Mouse (Mus musculus): ENCODE data around the gene Tpsg1.

Gene Tpsg1

GRCm38 (mm10) chr17:25368973-25369372 is at the start of gene Tpsg1:
Gene Tpsg1 (plus strand): TSS chr17:25369273.
- DNase-seq, result no peak

DNA sequence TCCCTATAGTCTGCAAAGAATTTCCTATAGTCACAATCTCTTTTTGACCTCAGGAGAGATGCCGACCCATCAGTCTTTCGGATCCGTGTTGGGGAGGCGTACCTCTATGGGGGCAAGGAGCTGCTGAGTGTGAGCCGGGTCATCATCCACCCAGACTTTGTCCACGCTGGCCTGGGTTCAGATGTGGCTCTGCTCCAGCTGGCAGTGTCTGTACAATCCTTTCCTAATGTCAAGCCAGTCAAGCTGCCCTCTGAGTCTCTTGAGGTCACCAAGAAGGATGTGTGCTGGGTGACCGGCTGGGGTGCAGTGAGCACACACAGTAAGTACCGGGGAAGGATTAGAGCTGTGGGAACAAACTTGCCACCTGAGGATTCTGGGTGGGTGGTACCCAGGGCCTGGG is 48.3 kb upstream of the Tpsg1 start:
- DNase-seq, result no peak

DNA sequence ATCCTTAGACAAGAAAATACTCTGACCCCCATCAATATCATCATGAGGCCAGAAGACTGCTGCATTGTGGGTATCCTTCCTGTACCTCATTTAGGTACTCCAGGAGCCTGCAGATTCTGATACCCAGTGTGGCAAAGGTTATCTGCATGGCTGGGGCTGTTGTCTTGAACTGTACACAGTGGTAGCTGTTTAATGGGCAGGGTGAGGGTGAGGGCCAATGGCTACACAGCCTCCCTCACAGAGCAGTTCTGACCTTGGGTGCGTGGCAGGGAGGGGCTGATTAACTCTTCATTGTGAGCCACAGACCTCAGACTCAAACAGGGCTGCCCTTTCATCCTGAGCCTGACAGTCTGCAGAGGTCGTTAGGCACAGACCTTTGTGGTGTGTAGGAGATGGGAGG is 46.1 kb upstream of the Tpsg1 start:
- no peak for DNase-seq

DNA sequence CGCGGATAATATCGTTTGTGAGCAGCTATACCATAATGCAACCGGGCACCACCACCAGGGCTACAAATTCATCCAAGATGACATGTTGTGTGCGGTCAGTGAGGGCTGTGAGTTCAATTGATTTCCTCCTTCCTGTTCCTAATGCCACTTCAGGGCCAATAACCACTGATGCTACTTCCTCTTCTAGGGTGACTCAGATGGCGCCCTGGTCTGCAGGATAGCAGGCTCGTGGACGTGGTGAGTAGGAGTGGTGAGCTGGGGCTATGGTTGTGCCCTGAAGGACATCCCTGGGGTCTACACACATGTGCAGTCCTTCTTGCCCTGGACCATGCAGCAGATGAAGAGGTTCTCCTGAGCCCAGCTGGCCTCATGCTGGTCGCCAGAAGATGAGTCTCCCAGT is 36.8 kb upstream of the Tpsg1 start:
- no peak for DNase-seq

GRCm38 (mm10) chr17:25333943-25334342 is 35.1 kb upstream of the Tpsg1 start:
- DNase-seq, result peak; percentile 14

GRCm38 (mm10) chr17:25338218-25338617 is 30.9 kb upstream of the Tpsg1 start:
- no peak for DNase-seq

- no peak for DNase-seq
Observed at GRCm38 (mm10) chr17:25340003-25340402, 29.1 kb upstream of the Tpsg1 start.

DNA sequence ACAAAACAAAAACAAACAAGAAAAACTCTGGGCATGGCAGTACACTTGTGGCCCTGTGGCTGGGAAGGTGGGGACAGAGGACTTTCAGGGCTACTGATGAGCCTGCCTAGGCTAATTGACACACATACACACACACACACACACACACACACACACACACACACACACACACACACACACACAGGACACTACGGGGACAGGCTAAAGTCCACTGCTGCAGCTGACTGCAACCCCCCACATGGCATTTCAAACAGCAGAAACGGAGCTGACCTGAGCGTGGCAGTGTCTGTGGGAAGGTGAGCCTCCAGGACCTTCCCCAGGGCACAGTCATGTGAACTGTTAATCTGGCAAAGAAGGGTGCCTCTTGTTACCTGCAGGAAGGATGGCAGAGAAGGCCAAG is 27.6 kb upstream of the Tpsg1 start:
- no peak for DNase-seq

- DNase-seq, result no peak
Observed at GRCm38 (mm10) chr17:25345462-25345861, 23.6 kb upstream of the Tpsg1 start, which contains the start of gene Tpsab1. Gene Tpsab1 (minus strand): TSS chr17:25345562.

DNA sequence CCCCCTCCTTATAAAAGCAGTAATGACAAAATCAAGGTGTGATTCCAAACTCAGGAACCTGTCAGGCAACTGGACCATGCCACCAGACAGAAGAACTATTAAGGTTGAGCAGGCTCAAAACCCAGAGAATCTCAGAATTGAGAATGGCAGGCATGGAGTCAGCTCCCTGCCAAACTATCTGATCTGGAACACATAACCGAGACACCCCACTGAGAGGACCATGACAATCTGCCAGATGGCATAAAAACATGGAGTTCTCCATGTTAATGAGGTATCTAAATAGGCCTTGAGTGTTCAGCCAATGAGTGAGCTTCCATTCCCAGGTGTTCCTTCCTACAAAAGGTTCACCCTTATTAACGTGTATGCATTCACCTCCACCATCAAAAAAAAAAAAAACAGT is 7.8 kb upstream of the Tpsg1 start:
- DNase-seq, result no peak

- DNase-seq, result peak; percentile 13
Observed at GRCm38 (mm10) chr17:25363726-25364125, 5.3 kb upstream of the Tpsg1 start.

GRCm38 (mm10) chr17:25366005-25366404 is 3.1 kb upstream of the Tpsg1 start, which contains the start of gene Tpsb2:
Gene Tpsb2 (plus strand): TSS chr17:25366305.
- no peak for DNase-seq

GRCm38 (mm10) chr17:25372491-25372890 is 3.4 kb downstream of the Tpsg1 start:
- DNase-seq, result no peak

DNA sequence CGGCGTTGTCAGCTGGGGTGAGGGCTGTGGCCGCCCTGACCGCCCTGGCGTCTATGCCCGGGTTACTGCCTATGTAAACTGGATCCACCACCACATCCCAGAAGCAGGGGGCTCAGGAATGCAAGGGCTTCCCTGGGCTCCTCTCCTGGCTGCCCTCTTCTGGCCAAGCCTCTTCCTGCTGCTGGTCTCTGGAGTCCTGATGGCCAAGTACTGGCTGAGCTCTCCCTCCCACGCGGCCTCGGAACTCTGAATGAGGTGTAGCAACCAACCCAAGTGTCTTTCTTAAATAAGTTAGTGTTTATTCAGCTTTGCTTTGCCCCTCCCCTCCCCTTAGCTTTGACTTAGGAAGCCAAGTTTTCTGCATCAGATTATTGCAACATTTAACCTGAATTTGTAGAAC is 4.9 kb downstream of the Tpsg1 start:
- DNase-seq, result no peak

DNA sequence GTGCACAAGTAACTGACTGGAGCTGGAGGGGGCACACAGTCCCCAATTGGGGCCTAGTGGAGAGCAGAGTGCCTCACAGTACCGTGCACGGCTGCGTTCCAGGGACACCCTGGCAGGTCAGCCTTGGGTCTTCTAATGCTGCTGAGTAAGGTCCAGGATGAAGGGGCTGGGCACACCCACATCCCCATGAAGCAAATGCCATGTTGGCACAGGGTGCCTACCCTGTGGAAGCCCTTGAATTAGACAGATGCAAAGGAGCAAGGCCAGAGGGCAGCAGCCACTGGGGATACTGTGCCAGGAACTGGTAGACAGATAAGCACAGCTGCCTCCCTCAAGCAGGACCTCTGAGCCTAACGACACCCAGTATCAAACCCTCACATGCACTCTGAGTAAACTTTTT is 25.5 kb downstream of the Tpsg1 start:
- DNase-seq, result no peak

DNA sequence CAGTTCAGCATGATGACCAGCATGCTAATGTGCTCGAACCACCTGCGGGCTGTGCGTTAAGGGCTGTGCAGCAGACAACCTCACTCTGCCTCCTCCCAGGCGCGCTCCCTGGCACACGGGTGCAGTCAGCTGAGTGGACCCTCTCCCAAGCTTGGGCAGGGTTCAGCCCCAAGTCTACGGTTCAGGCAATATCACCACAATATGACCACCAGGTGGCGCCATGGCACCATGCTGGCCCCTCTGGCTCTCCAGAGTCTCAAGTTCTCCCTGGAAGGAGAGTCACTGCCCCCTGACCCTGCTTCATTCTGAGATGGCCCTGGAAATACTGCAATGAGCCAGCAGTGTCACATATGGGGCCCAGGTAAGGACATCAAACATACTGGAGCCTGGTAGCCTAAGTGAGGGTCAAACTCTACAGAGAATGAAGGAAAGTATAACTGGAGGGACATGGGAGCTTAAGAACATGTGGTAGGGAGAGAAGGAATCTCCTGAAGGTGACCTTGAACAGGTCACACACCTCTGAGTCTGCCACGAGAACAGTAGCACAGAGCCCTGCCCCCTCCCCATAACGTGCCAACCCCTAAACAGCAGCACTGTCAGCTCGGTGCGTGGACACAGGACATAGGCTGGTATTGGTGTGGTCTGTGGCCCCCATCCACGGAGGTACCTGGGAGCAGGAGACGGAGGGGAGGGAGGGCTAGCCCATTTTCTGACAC is 28.9 kb downstream of the Tpsg1 start:
- peak; percentile 42 for DNase-seq

DNA sequence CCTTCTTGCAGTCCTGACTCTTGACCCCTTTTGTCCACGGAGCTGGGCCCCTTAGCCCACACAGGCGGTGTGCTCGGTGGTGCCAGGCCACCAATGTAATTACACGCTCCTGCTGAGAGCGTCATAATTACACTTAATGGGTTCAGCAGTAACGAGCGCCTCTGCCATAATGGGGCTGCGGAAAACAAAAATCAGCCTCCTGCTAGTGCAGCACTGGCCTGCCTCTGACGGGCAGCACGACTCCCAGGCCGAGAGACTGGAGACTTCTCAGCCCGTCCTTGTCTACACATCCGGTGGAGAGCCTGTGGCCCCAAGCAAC is 29.4 kb downstream of the Tpsg1 start:
- DNase-seq, result no peak

- DNase-seq, result no peak
Observed at GRCm38 (mm10) chr17:25400443-25400842, 31.4 kb downstream of the Tpsg1 start.

GRCm38 (mm10) chr17:25401491-25401890 is 32.4 kb downstream of the Tpsg1 start:
- DNase-seq, result no peak

DNA sequence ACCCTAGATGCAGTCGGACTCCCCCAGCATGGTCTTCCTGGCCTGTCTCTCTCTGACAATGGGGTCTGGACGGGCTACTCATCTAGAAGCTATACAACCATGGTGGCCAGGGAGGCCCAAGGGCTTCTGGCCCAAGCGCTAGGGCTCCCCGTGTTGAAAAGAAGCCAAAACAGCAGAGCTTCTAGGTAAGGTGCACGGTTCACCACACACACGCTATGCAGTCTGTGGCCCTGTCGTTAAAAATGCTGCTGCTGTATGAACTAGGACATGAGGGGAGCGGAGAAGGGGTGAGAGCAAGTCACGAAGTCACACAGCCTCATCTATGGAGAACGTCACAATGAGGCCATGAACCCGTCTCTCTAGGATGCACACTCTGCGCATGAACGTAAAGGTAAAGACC is 33.2 kb downstream of the Tpsg1 start:
- no peak for DNase-seq

GRCm38 (mm10) chr17:25404190-25404589 is 35.1 kb downstream of the Tpsg1 start:
- DNase-seq, result no peak

GRCm38 (mm10) chr17:25405224-25405895 is 36.3 kb downstream of the Tpsg1 start:
- no peak for DNase-seq

DNA sequence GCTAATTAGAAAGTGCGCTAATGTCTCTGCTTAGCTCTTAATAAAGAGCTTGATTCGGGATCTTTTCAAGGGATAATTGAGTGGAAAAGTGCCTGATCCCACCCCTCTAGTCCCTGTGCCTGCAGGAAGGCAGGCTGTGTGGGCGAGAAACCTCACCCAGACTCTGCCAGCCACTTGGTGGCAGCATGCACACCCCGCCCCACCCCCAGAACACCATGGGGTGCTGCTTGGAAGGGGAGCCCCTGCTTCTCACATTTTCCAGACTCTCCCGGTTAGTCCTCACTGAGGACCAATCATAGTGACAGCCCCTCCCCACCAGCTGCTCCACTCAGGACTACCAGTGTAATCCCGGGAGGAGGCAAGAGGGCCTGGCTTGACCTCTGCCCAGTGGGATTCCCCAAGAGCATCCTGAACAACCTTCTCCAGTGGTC is 37.0 kb downstream of the Tpsg1 start:
- DNase-seq, result no peak

DNA sequence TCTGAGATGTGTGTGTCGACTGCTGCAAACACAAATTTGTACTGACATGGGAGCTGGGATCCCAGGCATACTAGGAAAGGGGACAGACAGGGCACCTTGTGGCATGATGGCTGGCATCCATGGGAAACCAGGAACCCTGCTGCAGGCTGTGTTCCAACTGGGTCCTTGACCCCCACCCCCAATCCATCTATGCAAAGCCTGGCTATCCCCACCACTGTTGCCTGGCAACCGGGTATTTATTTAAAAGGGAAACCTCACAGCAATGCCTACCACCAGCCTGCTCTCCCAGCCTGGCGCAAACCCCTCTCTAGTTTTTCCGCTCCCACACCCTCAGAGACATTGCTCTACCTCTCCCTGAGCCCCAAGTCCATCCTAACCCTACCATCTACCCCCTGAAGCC is 38.3 kb downstream of the Tpsg1 start:
- DNase-seq, result no peak
